Mouse (Mus musculus) heart, postnatal 10 days (tissue): Measurements from ENCODE around the gene Klra17. TPM values are rescaled to one million over a fixed set of nuclear protein-coding genes. Genes with fewer than 3 reads are reported as not detected.
"Not testable (repeated sequence)": the region's sequence is repeated elsewhere in the genome, so short reads cannot be mapped to it uniquely, and the experiment has no call there.

Experiments used
- DNase-seq, 2 experiments: peaks; one replicate each; pipeline ENCODE4 v3.0.0; 2021
- intact Hi-C: fragments of 180-260 bp; cut with DNase I; formaldehyde crosslinking; loops from one replicate; pipeline ENCODE4 v1.15.1; 2025
- total RNA-seq, 2 experiments: library from RNA; stranded (reverse); gene quantifications; 2 replicates each; pipeline ENCODE4 v1.2.3; 2021

Klra17 gene
- total RNA-seq, result not detected

DNA sequence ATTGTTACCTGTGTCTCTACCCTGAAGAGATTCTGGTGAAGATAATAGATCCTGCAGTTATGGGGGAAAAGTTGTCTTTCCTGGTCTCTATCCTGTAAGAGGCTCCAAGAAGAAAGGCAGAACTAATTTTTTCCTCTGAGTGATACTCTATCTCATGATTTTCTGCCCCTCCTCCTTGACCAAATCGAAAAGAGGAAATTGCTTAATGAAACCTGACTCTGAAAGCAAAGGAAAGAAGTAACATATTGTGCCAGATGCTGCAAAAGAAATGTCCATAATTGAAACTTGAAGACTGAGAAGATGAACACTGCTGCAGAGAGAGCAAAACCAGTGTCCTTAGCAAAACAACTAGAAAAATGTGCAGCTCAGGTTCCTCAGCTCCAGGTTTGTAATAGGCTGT is at the start of gene Klra17:
Klra17 (minus strand) TSS at position 124 of the 400 bp plus-strand sequence.
- DNase-seq, result no peak
- intact Hi-C loops, result no loop called here

GRCm38 (mm10) chr6:129917476-129917946 is 41.0 kb upstream of the Klra17 start, which contains the start of gene Klra5:
TSS of gene Klra5 (minus strand) at chr6:129917650.
- DNase-seq, intact Hi-C loops: not testable (repeated sequence)

DNA sequence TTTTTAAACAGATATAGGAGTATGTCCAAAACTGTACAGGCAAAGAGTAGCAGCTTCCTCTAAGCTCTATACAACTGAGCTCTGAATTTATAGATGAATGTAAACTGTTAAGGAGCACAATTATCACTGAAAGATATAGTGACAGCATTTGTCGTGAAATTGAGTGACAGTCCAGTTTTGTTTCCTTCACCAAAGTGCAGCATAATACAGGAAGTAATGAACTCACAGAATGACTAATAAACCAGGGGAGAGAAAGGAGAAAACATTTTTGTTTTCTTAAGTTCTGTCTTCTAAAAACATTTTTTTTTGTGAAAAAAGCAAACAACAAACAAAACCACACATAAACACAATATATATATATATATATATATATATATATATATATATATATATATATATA is 40.5 kb upstream of the Klra17 start:
- no peak for DNase-seq
- intact Hi-C loops, result no loop called here

DNA sequence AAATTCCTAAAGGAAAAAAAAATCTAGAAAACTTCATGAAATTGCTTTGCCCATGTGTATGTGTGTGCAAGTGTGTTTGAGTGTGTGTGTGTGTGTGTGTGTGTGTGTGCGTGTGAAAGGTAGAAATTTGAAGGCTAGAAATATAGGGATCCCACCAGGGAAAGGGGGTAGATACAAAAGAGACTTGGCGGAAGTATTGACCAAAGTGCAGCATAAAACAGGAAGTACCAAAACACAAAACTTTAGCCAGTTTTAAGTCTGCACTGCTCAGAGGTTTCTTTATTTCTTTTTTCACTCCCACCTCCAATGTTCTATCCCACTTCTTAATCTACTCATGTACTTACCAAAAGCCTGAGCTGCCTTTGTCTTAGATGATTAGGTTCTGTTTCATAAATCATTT is 6.1 kb upstream of the Klra17 start:
- no peak for DNase-seq
- intact Hi-C loops, result no loop called here

DNA sequence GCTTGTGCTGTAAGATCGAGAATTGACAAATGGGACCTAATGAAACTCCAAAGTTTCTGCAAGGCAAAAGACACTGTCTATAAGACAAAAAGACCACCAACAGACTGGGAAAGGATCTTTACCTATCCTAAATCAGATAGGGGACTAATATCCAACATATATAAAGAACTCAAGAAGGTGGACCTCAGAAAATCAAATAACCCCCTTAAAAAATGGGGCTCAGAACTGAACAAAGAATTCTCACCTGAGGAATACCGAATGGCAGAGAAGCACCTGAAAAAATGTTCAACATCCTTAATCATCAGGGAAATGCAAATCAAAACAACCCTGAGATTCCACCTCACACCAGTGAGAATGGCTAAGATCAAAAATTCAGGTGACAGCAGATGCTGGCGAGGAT is 14.1 kb downstream of the Klra17 start, which contains the start of gene Gm17631:
Gm17631 (plus strand) TSS at position 301 of the 400 bp plus-strand sequence.
- intact Hi-C loops, DNase-seq: not testable (repeated sequence)

DNA sequence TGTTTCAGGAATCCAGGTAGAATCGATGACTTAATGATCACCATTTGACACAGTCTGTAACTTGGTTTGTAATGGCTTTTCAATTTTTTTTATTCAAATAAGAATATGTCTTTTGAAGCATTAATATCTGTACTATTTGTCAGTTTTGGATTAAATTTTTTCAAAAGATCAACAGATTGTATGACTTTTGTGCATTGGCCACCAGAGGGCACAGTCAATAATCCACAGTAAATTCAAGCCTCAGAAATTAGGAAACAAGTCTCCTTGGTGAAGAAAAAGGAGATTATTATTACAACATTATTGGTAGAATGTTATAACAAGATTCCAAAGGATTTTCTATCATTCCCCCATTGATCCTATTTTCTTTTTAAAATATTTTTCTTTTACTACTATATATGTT is 50.9 kb downstream of the Klra17 start:
- intact Hi-C loops, result no loop called here
- no peak for DNase-seq

DNA sequence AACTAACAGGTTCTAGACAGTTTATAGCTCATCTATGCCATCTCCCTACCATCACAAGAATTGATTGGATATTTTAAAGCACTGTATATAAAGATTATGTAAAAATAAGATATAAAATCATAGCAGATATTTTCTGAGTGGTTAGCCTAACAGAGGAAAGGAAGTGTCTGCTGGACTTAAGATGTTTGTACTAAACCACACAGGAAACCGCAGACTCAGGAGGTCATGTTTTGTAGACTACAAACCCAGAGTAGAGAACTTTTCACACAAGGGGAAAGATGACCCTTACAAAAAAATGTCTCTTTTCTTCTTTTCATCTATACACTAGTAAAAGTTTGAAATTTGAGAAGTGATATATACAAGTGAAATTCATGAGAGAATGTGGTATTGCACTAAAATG is 52.5 kb downstream of the Klra17 start:
- intact Hi-C loops, result no loop called here
- DNase-seq, result no peak

DNA sequence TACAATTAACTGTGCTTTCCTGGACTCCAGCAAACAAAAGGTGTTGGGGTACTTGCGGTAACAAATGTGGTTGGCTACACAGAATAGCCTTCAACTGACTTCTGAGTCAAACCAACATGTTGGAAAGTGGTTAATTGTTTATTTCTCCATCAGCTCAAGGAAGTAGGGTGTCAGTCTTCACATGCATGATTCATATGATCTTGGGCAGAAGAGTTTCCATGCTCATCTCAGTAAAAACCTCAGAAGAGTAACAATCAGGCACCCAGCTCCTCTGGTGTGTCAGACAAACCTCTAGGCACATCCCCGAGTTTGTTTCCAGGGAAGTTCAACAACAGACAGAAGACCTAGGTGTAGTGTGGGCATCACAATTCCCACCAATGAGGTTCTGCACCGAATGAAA is 58.7 kb downstream of the Klra17 start:
- intact Hi-C loops, result loop anchor here (2.0 kb wide), 1 partner anchor 33 kb away; the partner anchor contains the start of gene Gm156
- no peak for DNase-seq

- intact Hi-C loops, result loop anchor here (2.0 kb wide), 1 partner anchor 35 kb away; no protein-coding TSS in a partner anchor
- not testable (repeated sequence) for DNase-seq
These were observed 92.3 kb downstream of the Klra17 start, which contains the start of gene Gm156 for GRCm38 (mm10) chr6:129784170-129784569. TSS of gene Gm156 (minus strand) at chr6:129784270.

Other genes with a start within 250 kb of the Klra17 start
- not detected for gene Klrc3, start 233.3 kb downstream of the Klra17 start, total RNA-seq
- gene Klrc2, start 216.0 kb downstream of the Klra17 start, total RNA-seq, result not detected
- not detected for gene Klrc1, start 197.7 kb downstream of the Klra17 start, total RNA-seq
- not detected for gene Klri1, start 159.5 kb downstream of the Klra17 start, total RNA-seq
- gene Klri2, start 136.2 kb downstream of the Klra17 start, total RNA-seq, result not detected
- not detected for gene Gm156, start 92.4 kb downstream of the Klra17 start, total RNA-seq
- gene Gm17631, start 14.0 kb downstream of the Klra17 start, total RNA-seq, result not detected
- gene Klra5, start 41.0 kb upstream of the Klra17 start, total RNA-seq, result not detected
- not detected for gene Klra6, start 150.3 kb upstream of the Klra17 start, total RNA-seq
- gene Klra4, start 190.6 kb upstream of the Klra17 start, total RNA-seq, result not detected